Mouse (Mus musculus) intestine, embryonic 15.5 days (tissue): ENCODE measurements around the gene Gpatch3. TPM values are rescaled to one million over a fixed set of nuclear protein-coding genes. Genes with fewer than 3 reads are reported as not detected.

Experiments
- ATAC-seq: fragments of 200-750 bp; cut with Nextera tagmentation; 2 replicates; pipeline ENCODE4 v1.8.0; 2017; ENCODE audit warnings: moderate TSS enrichment, moderate library complexity
- H3K27ac ChIP-seq: fragments of 300-500 bp; sonication (generic); 2 replicates; pipeline ENCODE4 v1.5.1; 2015; ENCODE audit warnings: mild to moderate bottlenecking, inconsistent platforms
- H3K27me3 ChIP-seq: fragments of 300-500 bp; sonication (generic); replicated peaks from 2 replicates; pipeline ENCODE4 v1.6.1; 2015; ENCODE audit warnings: inconsistent platforms
- H3K36me3 ChIP-seq: fragments of 300-500 bp; sonication (generic); 2 replicates; pipeline ENCODE4 v1.6.1; 2015; ENCODE audit warnings: inconsistent platforms
- H3K4me1 ChIP-seq: fragments of 300-500 bp; sonication (generic); replicated peaks from 2 replicates; pipeline ENCODE4 v1.6.1; 2015; ENCODE audit warnings: inconsistent platforms
- H3K4me2 ChIP-seq: fragments of 300-500 bp; sonication (generic); replicated peaks from 2 replicates; pipeline ENCODE4 v1.6.1; 2015; ENCODE audit warnings: mild to moderate bottlenecking, inconsistent platforms
- H3K4me3 ChIP-seq: fragments of 300-500 bp; sonication (generic); replicated peaks from 2 replicates; pipeline ENCODE4 v1.5.1; 2015; ENCODE audit warnings: inconsistent platforms
- H3K9ac ChIP-seq: fragments of 300-500 bp; sonication (generic); 2 replicates; pipeline ENCODE4 v1.6.1; 2015; ENCODE audit warnings: inconsistent platforms
- H3K9me3 ChIP-seq: fragments of 300-500 bp; sonication (generic); 2 replicates; pipeline ENCODE4 v1.6.1; 2016; ENCODE audit warnings: inconsistent platforms
- WGBS: fragments of 180-500 bp; shearing (Covaris S2); methylation state at CpG from one replicate; pipeline ENCODE4 v1.1.7; 2015; 5-methylcytosine and 5-hydroxymethylcytosine counted together
- polyA plus RNA-seq: library from polyadenylated mRNA; unstranded; fragments of >200 nt; fragmentation: Nextera tagmentation; extraction: Ambion mirVana; gene quantifications from 2 replicates; pipeline ENCODE4 v1.2.1, GENCODE M21; 2015

Gene Gpatch3
- polyA plus RNA-seq, 1 experiment from 2014 or later: 6.7 TPM

GRCm38 (mm10) chr4:133626621-133627020 is 52.1 kb downstream of the Gpatch3 start:
- Histone ChIP-seq H3K27me3 (no peaks in the 10 kb centered on the region), H3K9me3 (no peaks in the 10 kb centered on the region), H3K4me2 (no peak overlapping the region), H3K4me3 (no peak overlapping the region), H3K9ac (no peak overlapping the region), H3K27ac (no peak overlapping the region), H3K4me1 (no peaks in the 10 kb centered on the region; the same call in 1 of the 2 replicates), H3K36me3 (0 out of 2 replicates have a peak, but pooled peaks cover 3% of the 10 kb centered on the region)
- WGBS: 93% methylated on average over 9 of the region's 9 CpGs
- no peak for ATAC-seq

GRCm38 (mm10) chr4:133627039-133627438 is 52.5 kb downstream of the Gpatch3 start:
- Histone ChIP-seq H3K36me3 (0 out of 2 replicates have a peak, but pooled peaks cover 3% of the 10 kb centered on the region), H3K4me2 (no peak overlapping the region), H3K9me3 (no peaks in the 10 kb centered on the region), H3K27ac (no peak overlapping the region), H3K4me3 (no peak overlapping the region), H3K27me3 (no peaks in the 10 kb centered on the region), H3K4me1 (peaks cover 3% of the 10 kb centered on the region), H3K9ac (no peak overlapping the region)
- whole genome bisulfite sequencing: 96% methylated on average over 14 of the region's 14 CpGs
- no peak for ATAC-seq

GRCm38 (mm10) chr4:133628517-133628916 is 54.0 kb downstream of the Gpatch3 start:
- H3K36me3 ChIP-seq: 0 out of 2 replicates have a peak, but pooled peaks cover 3% of the 10 kb centered on the region
- H3K4me2 ChIP-seq: no peak overlapping the region
- no peaks in the 10 kb centered on the region for H3K9me3 ChIP-seq
- 79% methylated on average over 2 of the region's 2 CpGs for WGBS
- H3K27ac ChIP-seq: no peak overlapping the region
- no peak overlapping the region for H3K4me3 ChIP-seq
- no peak overlapping the region for H3K9ac ChIP-seq
- peaks cover 10% of the 10 kb centered on the region for H3K4me1 ChIP-seq
- H3K27me3 ChIP-seq: no peaks in the 10 kb centered on the region
- ATAC-seq: no peak

GRCm38 (mm10) chr4:133629191-133629590 is 54.6 kb downstream of the Gpatch3 start:
- Histone ChIP-seq H3K4me1 (peaks cover 10% of the 10 kb centered on the region), H3K27ac (no peak overlapping the region), H3K27me3 (no peaks in the 10 kb centered on the region), H3K4me3 (no peak overlapping the region), H3K36me3 (0 out of 2 replicates have a peak, but pooled peaks cover 3% of the 10 kb centered on the region), H3K4me2 (no peak overlapping the region), H3K9me3 (no peaks in the 10 kb centered on the region), H3K9ac (no peak overlapping the region)
- 82% methylated on average over 7 of the region's 7 CpGs for WGBS
- ATAC-seq: no peak

- Histone ChIP-seq H3K36me3 (no peaks in the 10 kb centered on the region), H3K9ac (no peak overlapping the region), H3K9me3 (no peaks in the 10 kb centered on the region), H3K4me3 (no peak overlapping the region), H3K27me3 (no peaks in the 10 kb centered on the region), H3K4me2 (no peak overlapping the region), H3K4me1 (peaks cover 10% of the 10 kb centered on the region), H3K27ac (no peak overlapping the region)
- WGBS: 88% methylated on average over 8 of the region's 8 CpGs
- no peak for ATAC-seq
These were observed 55.9 kb downstream of the Gpatch3 start for GRCm38 (mm10) chr4:133630326-133630920.

GRCm38 (mm10) chr4:133631071-133631768 is 56.7 kb downstream of the Gpatch3 start:
- Histone ChIP-seq H3K4me2 (peak overlapping the region; percentile 89), H3K27ac (no peak overlapping the region), H3K36me3 (no peaks in the 10 kb centered on the region), H3K4me3 (no peak overlapping the region), H3K9ac (no peak overlapping the region), H3K9me3 (no peaks in the 10 kb centered on the region), H3K27me3 (no peaks in the 10 kb centered on the region), H3K4me1 (peaks cover 10% of the 10 kb centered on the region)
- 74% methylated on average over 14 of the region's 14 CpGs for WGBS
- ATAC-seq: no peak

- Histone ChIP-seq H3K4me3 (peak overlapping the region; percentile 77), H3K4me1 (peaks cover 10% of the 10 kb centered on the region), H3K27ac (no peak overlapping the region; the same call in 1 of the 2 replicates), H3K4me2 (peak overlapping the region; percentile 89), H3K9me3 (no peaks in the 10 kb centered on the region), H3K36me3 (no peaks in the 10 kb centered on the region), H3K27me3 (no peaks in the 10 kb centered on the region), H3K9ac (peak overlapping the region; percentile 86)
- no peak for ATAC-seq
- 43% methylated on average over 9 of the region's 9 CpGs for WGBS
These were observed 57.3 kb downstream of the Gpatch3 start for GRCm38 (mm10) chr4:133631769-133632411.

GRCm38 (mm10) chr4:133632483-133633327 is 58.2 kb downstream of the Gpatch3 start:
- WGBS: 3% methylated on average over 56 of the region's 69 CpGs
- peak; percentile 86 for ATAC-seq
- Histone ChIP-seq H3K9me3 (no peaks in the 10 kb centered on the region), H3K9ac (peak overlapping the region; percentile 86), H3K4me1 (peaks cover 10% of the 10 kb centered on the region), H3K4me3 (peak overlapping the region; percentile 77), H3K27me3 (no peaks in the 10 kb centered on the region), H3K27ac (peak overlapping the region; percentile 74), H3K36me3 (no peaks in the 10 kb centered on the region), H3K4me2 (peak overlapping the region; percentile 89)

- 8% methylated on average over 38 of the region's 47 CpGs for WGBS
- no peaks in the 10 kb centered on the region for H3K36me3 ChIP-seq
- H3K27ac ChIP-seq: peak overlapping the region; percentile 74
- no peaks in the 10 kb centered on the region for H3K9me3 ChIP-seq
- no peaks in the 10 kb centered on the region for H3K27me3 ChIP-seq
- peaks cover 10% of the 10 kb centered on the region for H3K4me1 ChIP-seq
- peak; percentile 94 for ATAC-seq
- H3K4me3 ChIP-seq: peak overlapping the region; percentile 77
- H3K9ac ChIP-seq: peak overlapping the region; percentile 86
- H3K4me2 ChIP-seq: peak overlapping the region; percentile 89
These were observed 58.9 kb downstream of the Gpatch3 start for GRCm38 (mm10) chr4:133633332-133634042.
